Mouse (Mus musculus): Measurements from ENCODE around the gene Exo5.

DNA sequence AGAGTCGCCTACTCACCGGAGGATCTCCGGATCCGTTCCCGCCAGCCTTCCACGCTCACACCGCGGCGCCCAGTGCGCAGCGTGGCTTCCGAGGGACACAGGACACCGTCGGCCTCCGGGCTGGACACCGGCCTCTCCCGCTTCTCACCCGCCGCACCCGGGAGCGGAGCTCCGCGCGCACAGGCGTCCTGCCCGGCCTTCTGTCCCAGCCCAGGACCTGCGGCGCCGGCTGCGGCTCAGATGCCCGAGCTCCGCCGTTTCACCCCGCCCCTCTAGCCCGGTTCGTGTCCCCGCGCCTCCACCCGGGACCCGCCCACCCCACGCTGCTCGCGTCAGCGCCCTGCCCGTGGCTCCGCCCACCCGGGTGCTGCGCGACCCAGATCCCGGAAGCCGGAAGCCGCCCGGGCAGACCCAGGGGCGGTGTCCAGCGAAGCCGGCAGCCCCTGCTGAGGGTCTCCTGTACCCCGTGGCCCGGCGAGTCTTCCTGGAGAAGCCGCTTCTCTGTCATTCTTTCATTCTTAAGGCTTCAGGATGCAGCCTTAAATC, 26.7 kb upstream of the Exo5 start, which contains the start of gene Zfp69:
- TF ChIP-seq CTCF (IDR thresholded peaks at IDR 0.05; ENCODE audit: low read depth, low read length) (no peak), POLR2A (IDR thresholded peaks at IDR 0.05; ENCODE audit: extremely low read depth, insufficient read depth, low read length) (peak; percentile 82)
